Mouse (Mus musculus): ENCODE data around the gene Ppp1r26. TPM values are rescaled to one million over a fixed set of nuclear protein-coding genes. Genes with fewer than 3 reads are reported as not detected.

Gene Ppp1r26
- polyA plus RNA-seq (2016; fragmentation: Nextera tagmentation; extraction: Ambion mirVana) = 3.6 and 3.7 TPM in 2 replicates

- no peak for DNase-seq (ENCODE audit: low spot score)
- peak within 1 kb of the TSS; percentile 92 for H3K27ac ChIP-seq
- WGBS = under 1% methylated on average over 110 of the region's 118 CpGs
These were observed at the start of gene Ppp1r26 for GRCm38 (mm10) chr2:28446515-28447314. Gene Ppp1r26, plus strand, starts transcription at chr2:28446800.

GRCm38 (mm10) chr2:28396928-28397327 lies 49.7 kb upstream of the Ppp1r26 start:
- no peak overlapping the region for H3K4me3 ChIP-seq
- peaks cover 16% of the 10 kb centered on the region; the same call in 1 of the 2 replicates for H3K27me3 ChIP-seq (ENCODE audit: insufficient read depth, poor library complexity, severe bottlenecking)
- WGBS = 59% methylated on average over 2 of the region's 2 CpGs
- H3K4me1 ChIP-seq = peaks cover 4% of the 10 kb centered on the region; the same call in 1 of the 2 replicates
- no peak overlapping the region for H3K27ac ChIP-seq
- no peaks in the 10 kb centered on the region for H3K9me3 ChIP-seq
- DNase-seq (ENCODE audit: low spot score) = no peak
- H3K36me3 ChIP-seq = no peaks in the 10 kb centered on the region

More at GRCm38 (mm10) chr2:28446515-28447314, at the start of gene Ppp1r26:
- no peaks in the 10 kb centered on the region for H3K9me3 ChIP-seq
- peak within 1 kb of the TSS; percentile 85 for H3K4me3 ChIP-seq
- peaks cover 19% of the 10 kb centered on the region for H3K4me1 ChIP-seq
- peaks cover 19% of the 10 kb centered on the region for H3K36me3 ChIP-seq
- H3K27me3 ChIP-seq (ENCODE audit: insufficient read depth, poor library complexity, severe bottlenecking) = peaks cover 56% of the 10 kb centered on the region

DNA sequence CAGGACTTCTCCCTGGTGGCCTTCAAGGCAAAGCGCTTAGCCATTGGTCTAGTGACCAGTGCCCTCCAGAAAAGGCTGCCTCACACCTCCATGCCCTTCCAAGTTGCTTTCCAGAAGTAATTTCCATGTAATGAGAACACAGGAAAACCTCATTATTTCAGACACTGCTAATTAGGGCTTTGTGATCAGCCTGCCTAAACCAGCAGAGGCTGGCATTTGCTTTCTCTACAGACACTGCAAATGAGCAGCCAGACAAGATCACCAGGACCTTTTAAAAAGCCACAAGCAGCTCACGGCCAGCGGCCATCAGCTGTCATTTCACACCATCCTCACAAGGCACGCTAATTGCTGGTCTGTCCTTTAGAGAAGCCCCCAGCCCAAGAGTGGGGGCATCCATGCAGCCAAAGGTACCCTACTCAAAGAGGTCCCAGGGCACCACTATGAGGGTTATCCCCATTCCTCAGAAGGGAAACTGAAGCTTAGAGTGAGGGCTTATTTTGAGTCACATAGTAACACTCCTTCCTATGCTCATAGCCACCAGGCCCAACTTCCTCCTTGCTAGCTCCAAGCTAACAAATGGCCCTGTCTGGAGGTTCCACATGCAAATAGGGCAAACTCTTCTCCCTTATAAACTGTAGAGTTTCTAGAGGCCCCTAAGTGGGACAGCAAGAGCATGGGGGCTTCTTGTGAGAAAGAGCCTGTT lies 49.0 kb upstream of the Ppp1r26 start:
- 57% methylated on average over 4 of the region's 4 CpGs for WGBS
- H3K27me3 ChIP-seq (ENCODE audit: insufficient read depth, poor library complexity, severe bottlenecking) = peaks cover 22% of the 10 kb centered on the region
- no peaks in the 10 kb centered on the region for H3K36me3 ChIP-seq
- H3K4me1 ChIP-seq = peaks cover 4% of the 10 kb centered on the region; the same call in 1 of the 2 replicates
- no peak overlapping the region for H3K27ac ChIP-seq
- no peaks in the 10 kb centered on the region for H3K9me3 ChIP-seq
- no peak overlapping the region for H3K4me3 ChIP-seq
- DNase-seq (ENCODE audit: low spot score) = no peak

DNA sequence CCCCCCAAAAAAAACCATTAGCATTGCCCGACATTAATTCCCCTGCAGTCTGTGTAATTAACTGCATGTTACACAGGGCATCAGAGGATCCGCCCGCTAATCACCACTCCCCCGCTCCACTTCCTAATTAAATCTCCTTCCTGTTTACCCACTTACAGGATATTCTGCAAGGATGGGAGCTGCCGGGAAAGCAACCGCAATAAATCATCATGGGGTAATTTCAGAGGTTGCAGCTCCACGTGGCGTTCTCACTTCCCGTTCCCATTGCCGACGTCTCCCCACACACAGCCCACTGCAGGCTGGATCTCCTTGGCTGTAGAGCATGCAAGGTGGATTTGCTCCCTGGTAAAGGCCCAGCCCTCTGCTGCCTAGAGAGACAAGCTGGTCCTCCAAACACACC lies 45.0 kb upstream of the Ppp1r26 start:
- Histone ChIP-seq H3K36me3 (no peaks in the 10 kb centered on the region), H3K4me3 (no peak overlapping the region), H3K27me3 (ENCODE audit: insufficient read depth, poor library complexity, severe bottlenecking) (peaks cover 16% of the 10 kb centered on the region), H3K4me1 (no peaks in the 10 kb centered on the region), H3K9me3 (no peaks in the 10 kb centered on the region), H3K27ac (no peak overlapping the region)
- WGBS = 64% methylated on average over 11 of the region's 11 CpGs
- no peak for DNase-seq (ENCODE audit: low spot score)

DNA sequence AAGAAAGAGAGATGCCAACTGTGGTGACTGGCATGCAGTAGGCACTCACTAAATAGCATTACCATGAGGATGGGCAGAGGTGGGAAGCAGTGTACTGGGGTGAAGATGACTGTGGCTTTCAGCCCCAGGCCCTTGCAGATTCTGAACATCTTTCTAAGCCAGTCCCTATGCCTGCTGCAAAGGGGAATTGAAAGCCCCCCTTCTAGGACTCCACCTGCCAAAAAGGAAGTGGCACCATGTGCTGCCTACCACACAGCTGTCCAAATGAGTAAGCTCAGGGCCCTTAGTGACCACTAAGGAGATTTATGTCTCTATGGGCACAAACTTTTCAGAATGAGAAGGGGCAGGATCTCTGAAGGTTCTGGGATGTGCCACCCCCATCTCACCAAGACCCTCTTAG lies 44.5 kb upstream of the Ppp1r26 start:
- H3K36me3 ChIP-seq = no peaks in the 10 kb centered on the region
- H3K4me1 ChIP-seq = no peaks in the 10 kb centered on the region
- H3K27ac ChIP-seq = no peak overlapping the region
- no peaks in the 10 kb centered on the region for H3K9me3 ChIP-seq
- peaks cover 11% of the 10 kb centered on the region for H3K27me3 ChIP-seq (ENCODE audit: insufficient read depth, poor library complexity, severe bottlenecking)
- no peak for DNase-seq (ENCODE audit: low spot score)
- H3K4me3 ChIP-seq = no peak overlapping the region

GRCm38 (mm10) chr2:28407796-28408195 lies 38.8 kb upstream of the Ppp1r26 start:
- Histone ChIP-seq H3K4me1 (peaks cover 14% of the 10 kb centered on the region), H3K9me3 (no peaks in the 10 kb centered on the region), H3K27me3 (ENCODE audit: insufficient read depth, poor library complexity, severe bottlenecking) (peaks cover 9% of the 10 kb centered on the region; the same call in 1 of the 2 replicates), H3K4me3 (no peak overlapping the region), H3K36me3 (no peaks in the 10 kb centered on the region), H3K27ac (peak overlapping the region; percentile 3; the same call in 1 of the 2 replicates)
- no peak for DNase-seq (ENCODE audit: low spot score)
- WGBS = 25% methylated on average over 7 of the region's 7 CpGs

- no peak overlapping the region for H3K4me3 ChIP-seq
- H3K27ac ChIP-seq = no peak overlapping the region
- no peaks in the 10 kb centered on the region for H3K9me3 ChIP-seq
- peaks cover 12% of the 10 kb centered on the region; the same call in 1 of the 2 replicates for H3K27me3 ChIP-seq (ENCODE audit: insufficient read depth, poor library complexity, severe bottlenecking)
- 65% methylated on average over 4 of the region's 4 CpGs for WGBS
- no peak for DNase-seq (ENCODE audit: low spot score)
- no peaks in the 10 kb centered on the region for H3K36me3 ChIP-seq
- peaks cover 14% of the 10 kb centered on the region for H3K4me1 ChIP-seq
These were observed 37.5 kb upstream of the Ppp1r26 start for GRCm38 (mm10) chr2:28409144-28409543.

GRCm38 (mm10) chr2:28409566-28409965 lies 37.0 kb upstream of the Ppp1r26 start:
- Histone ChIP-seq H3K4me3 (no peak overlapping the region), H3K36me3 (no peaks in the 10 kb centered on the region), H3K4me1 (peaks cover 14% of the 10 kb centered on the region), H3K27me3 (ENCODE audit: insufficient read depth, poor library complexity, severe bottlenecking) (peaks cover 16% of the 10 kb centered on the region; the same call in 1 of the 2 replicates), H3K27ac (no peak overlapping the region), H3K9me3 (no peaks in the 10 kb centered on the region)
- no peak for DNase-seq (ENCODE audit: low spot score)
- 70% methylated on average over 3 of the region's 3 CpGs for WGBS

DNA sequence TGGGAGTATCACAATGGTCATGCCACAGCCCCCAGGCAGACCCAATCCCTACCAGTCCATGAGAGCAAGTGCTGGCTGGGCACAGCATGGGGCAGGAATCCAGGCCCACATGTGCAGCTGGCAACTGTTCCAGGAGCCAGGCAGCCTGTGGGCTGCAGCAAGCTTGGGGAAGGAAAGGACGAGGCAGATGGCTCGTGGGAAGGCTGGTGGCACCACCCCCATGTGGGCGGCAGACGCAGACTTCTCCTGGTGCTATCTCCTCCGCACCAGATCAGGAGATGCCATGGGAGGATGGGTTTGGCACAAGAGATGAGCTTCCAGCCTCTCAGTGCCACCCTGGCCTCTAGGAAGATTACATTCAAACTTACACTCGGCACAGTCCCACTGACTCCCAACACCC lies 33.7 kb upstream of the Ppp1r26 start:
- Histone ChIP-seq H3K4me1 (peaks cover 29% of the 10 kb centered on the region), H3K4me3 (no peak overlapping the region), H3K27me3 (ENCODE audit: insufficient read depth, poor library complexity, severe bottlenecking) (peaks cover 21% of the 10 kb centered on the region; the same call in 1 of the 2 replicates), H3K9me3 (no peaks in the 10 kb centered on the region), H3K36me3 (no peaks in the 10 kb centered on the region), H3K27ac (no peak overlapping the region)
- WGBS = 67% methylated on average over 6 of the region's 6 CpGs
- DNase-seq (ENCODE audit: low spot score) = no peak

DNA sequence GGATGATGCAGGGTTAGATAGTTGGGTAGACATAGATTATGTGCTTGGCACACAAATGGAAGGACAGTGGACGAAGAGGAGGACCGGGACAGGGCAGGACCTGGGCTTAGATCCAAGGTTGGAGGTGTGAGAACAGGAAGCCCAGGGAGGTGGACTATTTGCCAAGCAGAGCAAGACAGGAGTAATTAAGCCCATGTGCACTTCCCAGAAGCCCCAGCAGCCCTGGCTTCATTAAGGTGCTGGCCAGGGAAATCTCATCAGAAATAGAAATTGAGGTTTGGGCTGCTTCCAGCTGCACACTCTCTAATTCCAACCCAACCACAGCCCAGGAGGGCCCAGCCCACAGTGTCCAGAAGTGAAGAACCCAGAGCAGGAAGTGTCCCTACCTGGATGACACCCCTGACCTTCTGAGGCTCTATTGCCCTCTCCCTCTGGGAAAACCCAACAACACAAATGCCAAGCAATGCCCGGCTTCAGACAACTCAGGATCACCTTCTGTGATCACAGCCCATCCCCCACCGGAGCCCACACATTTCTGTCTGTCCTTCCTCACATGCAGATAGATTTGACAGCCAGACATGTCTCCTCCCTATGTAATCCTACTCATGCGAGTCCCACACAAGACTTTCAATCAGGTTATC lies 32.4 kb upstream of the Ppp1r26 start:
- Histone ChIP-seq H3K9me3 (no peaks in the 10 kb centered on the region), H3K27ac (no peak overlapping the region), H3K36me3 (no peaks in the 10 kb centered on the region), H3K4me1 (peaks cover 20% of the 10 kb centered on the region), H3K27me3 (ENCODE audit: insufficient read depth, poor library complexity, severe bottlenecking) (peaks cover 21% of the 10 kb centered on the region; the same call in 1 of the 2 replicates), H3K4me3 (no peak overlapping the region)
- DNase-seq (ENCODE audit: low spot score) = no peak
- WGBS = 75% methylated on average over 5 of the region's 5 CpGs

- WGBS = 83% methylated on average over 5 of the region's 5 CpGs
- peaks cover 15% of the 10 kb centered on the region for H3K4me1 ChIP-seq
- no peaks in the 10 kb centered on the region for H3K9me3 ChIP-seq
- no peak overlapping the region for H3K4me3 ChIP-seq
- H3K36me3 ChIP-seq = no peaks in the 10 kb centered on the region
- no peak for DNase-seq (ENCODE audit: low spot score)
- H3K27ac ChIP-seq = no peak overlapping the region
- H3K27me3 ChIP-seq (ENCODE audit: insufficient read depth, poor library complexity, severe bottlenecking) = peaks cover 21% of the 10 kb centered on the region; the same call in 1 of the 2 replicates
These were observed 31.9 kb upstream of the Ppp1r26 start for GRCm38 (mm10) chr2:28414757-28415137.

GRCm38 (mm10) chr2:28415387-28416024 lies 31.1 kb upstream of the Ppp1r26 start:
- Histone ChIP-seq H3K4me3 (no peak overlapping the region), H3K9me3 (no peaks in the 10 kb centered on the region), H3K27ac (no peak overlapping the region; the same call in 1 of the 2 replicates), H3K27me3 (ENCODE audit: insufficient read depth, poor library complexity, severe bottlenecking) (peaks cover 21% of the 10 kb centered on the region; the same call in 1 of the 2 replicates), H3K4me1 (peaks cover 15% of the 10 kb centered on the region), H3K36me3 (no peaks in the 10 kb centered on the region)
- 60% methylated on average over 10 of the region's 10 CpGs for WGBS
- no peak for DNase-seq (ENCODE audit: low spot score)
